Mouse (Mus musculus): ENCODE results near the gene Naa80. TPM values are rescaled to one million over a fixed set of nuclear protein-coding genes. Genes with fewer than 3 reads are reported as not detected.
A peak's percentile ranks its signal among the peaks of the same experiment; 100 is the strongest.

The Naa80 gene
- polyA plus RNA-seq, 1 experiment from 2014 or later, result 13.9 TPM

DNA sequence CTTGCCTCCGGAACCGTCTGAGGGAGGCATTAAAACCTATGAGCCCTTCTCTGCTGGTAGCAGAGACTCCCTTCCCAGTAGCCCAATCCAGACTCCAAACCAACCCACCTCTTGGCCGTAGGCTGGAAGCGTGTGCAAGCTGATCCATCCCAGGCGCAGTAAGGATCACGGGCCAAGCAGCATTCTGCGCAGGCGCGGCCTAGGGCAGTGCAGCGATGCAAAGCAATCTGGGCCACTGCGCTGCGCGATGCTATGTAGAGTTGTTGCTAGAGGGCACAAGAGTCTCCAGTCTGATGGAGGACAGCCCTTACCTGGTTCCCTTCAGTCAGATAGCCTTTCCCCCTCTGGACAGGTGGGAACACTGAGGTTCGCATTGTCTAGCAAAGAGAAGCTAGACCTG, 21.2 kb downstream of the Naa80 start:
- 57% methylated on average over 14 of the region's 14 CpGs for WGBS
- H3K27ac ChIP-seq (replicated peaks), result no peak overlapping the region

DNA sequence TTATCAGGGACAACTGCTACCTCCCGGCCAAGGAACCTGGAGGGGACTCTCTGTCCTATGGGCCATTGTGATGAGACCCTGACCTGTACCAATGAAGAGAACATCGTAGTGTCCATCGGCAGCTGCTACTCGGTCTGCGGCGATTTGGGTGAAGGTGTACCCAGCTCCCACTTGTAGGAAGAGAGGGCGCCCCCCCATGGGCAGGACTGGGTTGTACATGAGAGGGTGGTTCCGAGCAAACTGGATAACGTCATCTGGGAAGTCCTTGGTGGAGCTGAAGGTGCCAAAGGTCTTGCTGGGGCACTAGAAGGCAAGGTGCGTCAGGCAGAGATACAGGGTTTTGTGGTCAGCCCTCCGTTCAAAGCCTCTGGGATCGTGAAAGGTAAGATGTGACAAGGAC, 22.1 kb downstream of the Naa80 start:
- no peak for ATAC-seq (ENCODE audit: extremely low read depth, insufficient number of reproducible peaks, low FRiP score, low TSS enrichment)
- Histone ChIP-seq H3K9ac (no peak overlapping the region), H3K4me1 (peaks cover 54% of the 10 kb centered on the region), H3K36me3 (peaks cover 5% of the 10 kb centered on the region), H3K9me3 (no peaks in the 10 kb centered on the region), H3K27ac (replicated peaks) (no peak overlapping the region), H3K4me3 (no peak overlapping the region), H3K4me2 (no peak overlapping the region), H3K27me3 (replicated peaks) (peaks cover 45% of the 10 kb centered on the region)
- 73% methylated on average over 12 of the region's 12 CpGs for WGBS

More for the DNA sequence above, 21.2 kb downstream of the Naa80 start:
- Histone ChIP-seq H3K9ac (peak overlapping the region; percentile 37; the same call in 1 of the 2 replicates), H3K4me1 (peaks cover 49% of the 10 kb centered on the region), H3K4me2 (0 out of 2 replicates have a peak overlapping the region, but pooled peaks have one; percentile 4), H3K36me3 (peaks cover 12% of the 10 kb centered on the region), H3K4me3 (no peak overlapping the region), H3K27me3 (replicated peaks) (peaks cover 38% of the 10 kb centered on the region), H3K9me3 (no peaks in the 10 kb centered on the region)
- ATAC-seq (ENCODE audit: extremely low read depth, insufficient number of reproducible peaks, low FRiP score, low TSS enrichment), result no peak

DNA sequence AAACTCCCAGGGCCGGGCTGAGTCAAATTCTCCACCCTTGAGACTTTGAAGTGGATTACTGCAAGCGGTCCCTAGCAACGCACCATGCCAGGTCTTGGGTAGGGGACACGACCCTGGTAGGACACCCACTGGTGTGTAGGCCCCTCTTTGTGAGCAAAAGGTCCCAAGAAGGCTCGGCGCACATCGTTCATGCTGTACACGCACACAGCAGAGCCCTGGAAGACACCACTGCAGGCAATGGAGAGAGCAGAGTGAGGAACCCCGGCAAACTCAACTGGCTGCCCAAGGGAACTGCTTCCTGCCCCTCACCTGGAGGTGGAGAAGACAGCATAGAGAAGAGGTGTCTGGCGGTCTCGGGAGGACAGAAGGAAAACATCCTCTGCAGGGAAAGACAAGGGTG, 22.6 kb downstream of the Naa80 start:
- no peak overlapping the region for H3K4me3 ChIP-seq
- no peaks in the 10 kb centered on the region for H3K9me3 ChIP-seq
- H3K36me3 ChIP-seq, result peaks cover 5% of the 10 kb centered on the region; the same call in 1 of the 2 replicates
- no peak overlapping the region; the same call in 1 of the 2 replicates for H3K9ac ChIP-seq
- peaks cover 54% of the 10 kb centered on the region for H3K4me1 ChIP-seq
- no peak for ATAC-seq (ENCODE audit: extremely low read depth, insufficient number of reproducible peaks, low FRiP score, low TSS enrichment)
- peaks cover 50% of the 10 kb centered on the region for H3K27me3 ChIP-seq (replicated peaks)
- H3K27ac ChIP-seq (replicated peaks), result no peak overlapping the region
- 84% methylated on average over 11 of the region's 11 CpGs for WGBS
- no peak overlapping the region for H3K4me2 ChIP-seq

DNA sequence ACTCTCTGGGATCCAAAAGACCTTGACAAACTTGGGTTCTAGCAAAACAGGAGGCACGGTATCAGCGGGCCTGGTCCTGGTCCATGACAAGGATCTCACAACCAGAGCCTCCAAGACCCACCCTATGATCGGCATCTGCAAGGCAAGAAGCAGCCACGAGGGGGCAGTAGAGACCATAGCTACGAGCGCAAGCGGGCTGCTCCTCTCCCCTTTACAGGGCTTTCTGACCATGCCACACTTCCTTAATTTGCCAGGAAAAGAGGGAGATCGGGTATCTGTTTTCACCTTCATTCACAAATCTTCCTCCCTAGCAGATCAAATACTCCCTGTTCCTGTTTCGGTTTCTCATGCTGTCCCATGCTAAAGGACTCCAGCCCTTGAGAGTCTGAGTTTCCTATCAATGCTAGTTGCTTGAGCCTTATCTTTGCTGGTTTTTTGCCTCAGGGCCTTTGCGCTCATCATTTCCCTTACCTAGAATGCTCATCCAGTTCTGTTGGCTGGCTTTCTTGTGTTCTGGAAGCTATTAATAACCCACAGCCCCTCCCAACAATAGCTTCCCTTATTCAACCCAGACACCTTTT, 23.5 kb downstream of the Naa80 start:
- 4% methylated on average over 10 of the region's 10 CpGs for WGBS
- peak overlapping the region; percentile 24; the same call in 1 of the 2 replicates for H3K27ac ChIP-seq (replicated peaks)
- no peaks in the 10 kb centered on the region for H3K9me3 ChIP-seq
- H3K4me2 ChIP-seq, result peak overlapping the region; percentile 31
- H3K27me3 ChIP-seq (replicated peaks), result peaks cover 50% of the 10 kb centered on the region
- H3K9ac ChIP-seq, result peak overlapping the region; percentile 69
- H3K4me1 ChIP-seq, result peaks cover 54% of the 10 kb centered on the region
- H3K36me3 ChIP-seq, result peaks cover 5% of the 10 kb centered on the region; the same call in 1 of the 2 replicates
- no peak overlapping the region for H3K4me3 ChIP-seq
- no peak for ATAC-seq (ENCODE audit: extremely low read depth, insufficient number of reproducible peaks, low FRiP score, low TSS enrichment)

DNA sequence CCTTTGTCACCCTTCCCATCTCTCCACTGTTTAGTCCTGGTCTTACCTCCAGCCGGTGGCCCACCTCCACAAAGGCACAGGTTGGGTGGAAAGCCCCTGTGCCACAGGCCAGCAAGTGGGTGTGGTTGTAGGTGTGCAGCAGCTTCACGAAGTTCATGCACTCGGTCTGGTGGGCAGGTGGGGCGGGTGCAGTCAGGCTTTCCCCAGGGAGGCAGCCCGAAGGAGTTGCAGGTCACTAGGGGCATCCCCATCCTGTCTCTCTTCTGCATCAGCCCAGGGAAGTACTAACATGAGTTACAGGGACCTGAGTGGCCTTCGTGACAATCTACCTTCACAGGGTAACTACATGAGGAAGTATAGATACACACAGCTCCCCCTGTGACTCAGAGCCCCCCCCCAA, 24.6 kb downstream of the Naa80 start:
- Histone ChIP-seq H3K4me1 (peaks cover 55% of the 10 kb centered on the region), H3K9me3 (no peaks in the 10 kb centered on the region), H3K4me3 (no peak overlapping the region), H3K9ac (no peak overlapping the region), H3K36me3 (peaks cover 5% of the 10 kb centered on the region; the same call in 1 of the 2 replicates), H3K4me2 (no peak overlapping the region), H3K27me3 (replicated peaks) (peaks cover 50% of the 10 kb centered on the region), H3K27ac (replicated peaks) (no peak overlapping the region)
- WGBS, result 70% methylated on average over 6 of the region's 6 CpGs
- ATAC-seq (ENCODE audit: extremely low read depth, insufficient number of reproducible peaks, low FRiP score, low TSS enrichment), result no peak

DNA sequence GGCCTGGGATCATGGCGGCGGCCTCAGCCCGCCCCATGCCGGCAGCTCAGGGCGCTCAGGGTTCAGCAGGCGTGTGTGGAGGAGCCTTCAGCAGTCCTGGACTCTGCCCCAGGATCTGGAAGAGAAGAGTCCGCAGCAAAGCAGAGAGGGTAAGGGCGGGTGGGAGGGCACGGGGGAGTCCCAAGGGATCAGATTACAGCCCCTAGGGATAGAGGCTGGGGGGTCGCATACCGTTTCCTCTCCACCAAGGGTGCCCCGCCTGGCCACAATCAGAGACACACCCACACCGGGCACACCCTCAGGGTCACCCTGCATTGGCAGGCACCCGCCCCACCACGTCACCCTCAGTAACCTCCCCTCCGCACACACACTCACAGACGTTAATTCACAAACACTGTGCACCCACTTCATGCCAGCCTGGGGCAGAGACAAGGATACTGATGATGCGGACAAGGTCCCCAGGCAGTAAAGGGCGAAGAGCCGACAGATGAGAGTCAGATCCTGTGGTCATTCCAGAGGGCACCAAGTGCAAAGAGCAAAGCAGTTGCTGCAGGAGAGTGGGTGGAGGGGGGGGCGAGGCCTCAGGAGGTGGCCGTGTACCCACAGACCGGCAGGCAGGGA, 26.5 kb downstream of the Naa80 start:
- WGBS, result 34% methylated on average over 23 of the region's 23 CpGs
- ATAC-seq (ENCODE audit: extremely low read depth, insufficient number of reproducible peaks, low FRiP score, low TSS enrichment), result no peak
- peak overlapping the region; percentile 60 for H3K9ac ChIP-seq
- no peaks in the 10 kb centered on the region for H3K9me3 ChIP-seq
- H3K4me2 ChIP-seq, result peak overlapping the region; percentile 54
- peaks cover 31% of the 10 kb centered on the region for H3K27me3 ChIP-seq (replicated peaks)
- 0 out of 2 replicates have a peak overlapping the region, but pooled peaks have one; percentile 32 for H3K27ac ChIP-seq (replicated peaks)
- H3K36me3 ChIP-seq, result no peaks in the 10 kb centered on the region
- H3K4me1 ChIP-seq, result peaks cover 73% of the 10 kb centered on the region
- H3K4me3 ChIP-seq, result peak overlapping the region; percentile 6; the same call in 1 of the 2 replicates

DNA sequence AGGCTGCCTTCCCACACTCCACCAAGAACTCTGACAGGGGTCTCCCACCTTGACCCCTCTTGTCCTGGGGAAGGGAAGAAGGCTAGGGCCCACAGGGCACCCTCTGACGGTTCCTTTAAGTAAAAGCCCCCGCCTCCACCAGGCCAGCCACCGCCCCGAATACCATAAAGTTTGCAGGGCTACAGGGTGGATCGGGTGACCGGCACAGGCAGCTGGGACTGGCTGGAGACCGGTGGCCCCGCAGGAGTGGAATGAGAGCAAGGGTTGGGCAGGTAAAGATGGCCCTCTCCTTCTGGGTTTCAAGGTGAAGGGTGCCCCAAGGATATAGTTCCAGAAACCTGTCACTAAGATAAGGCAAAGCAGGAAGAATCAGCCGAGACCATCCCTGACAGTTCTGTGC, 27.9 kb downstream of the Naa80 start:
- Histone ChIP-seq H3K9ac (peak overlapping the region; percentile 76), H3K36me3 (no peaks in the 10 kb centered on the region), H3K9me3 (no peaks in the 10 kb centered on the region), H3K4me1 (peaks cover 87% of the 10 kb centered on the region), H3K27me3 (replicated peaks) (peaks cover 17% of the 10 kb centered on the region; the same call in 1 of the 2 replicates), H3K4me2 (peak overlapping the region; percentile 64), H3K4me3 (peak overlapping the region; percentile 45), H3K27ac (replicated peaks) (peak overlapping the region; percentile 71)
- 19% methylated on average over 9 of the region's 9 CpGs for WGBS
- ATAC-seq (ENCODE audit: extremely low read depth, insufficient number of reproducible peaks, low FRiP score, low TSS enrichment), result no peak

DNA sequence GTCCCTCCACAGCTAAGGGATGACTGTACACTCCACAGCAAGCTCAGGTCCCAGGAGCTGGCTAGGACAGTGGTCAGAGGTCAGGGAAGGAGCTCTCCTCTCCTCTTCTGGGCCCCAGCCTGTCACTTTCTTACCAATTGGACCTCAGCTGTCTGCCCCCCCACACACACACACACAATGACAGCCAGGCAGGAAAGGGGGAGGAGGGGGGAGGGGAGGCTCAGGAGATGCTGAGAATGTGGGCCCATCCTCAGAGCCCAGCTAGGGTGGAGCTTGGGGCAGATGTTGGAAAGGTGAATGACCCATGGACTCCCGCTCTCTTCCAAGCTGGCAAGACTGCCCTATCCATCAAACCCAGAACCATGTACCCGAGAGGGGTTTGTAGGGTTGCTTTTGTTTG, 28.3 kb downstream of the Naa80 start:
- H3K4me1 ChIP-seq, result peaks cover 89% of the 10 kb centered on the region
- WGBS, result 72% methylated on average over 2 of the region's 2 CpGs
- peak overlapping the region; percentile 64 for H3K4me2 ChIP-seq
- H3K9me3 ChIP-seq, result no peaks in the 10 kb centered on the region
- no peak for ATAC-seq (ENCODE audit: extremely low read depth, insufficient number of reproducible peaks, low FRiP score, low TSS enrichment)
- H3K9ac ChIP-seq, result peak overlapping the region; percentile 76
- H3K27me3 ChIP-seq (replicated peaks), result peaks cover 15% of the 10 kb centered on the region; the same call in 1 of the 2 replicates
- peak overlapping the region; percentile 71 for H3K27ac ChIP-seq (replicated peaks)
- peak overlapping the region; percentile 45 for H3K4me3 ChIP-seq
- H3K36me3 ChIP-seq, result no peaks in the 10 kb centered on the region

DNA sequence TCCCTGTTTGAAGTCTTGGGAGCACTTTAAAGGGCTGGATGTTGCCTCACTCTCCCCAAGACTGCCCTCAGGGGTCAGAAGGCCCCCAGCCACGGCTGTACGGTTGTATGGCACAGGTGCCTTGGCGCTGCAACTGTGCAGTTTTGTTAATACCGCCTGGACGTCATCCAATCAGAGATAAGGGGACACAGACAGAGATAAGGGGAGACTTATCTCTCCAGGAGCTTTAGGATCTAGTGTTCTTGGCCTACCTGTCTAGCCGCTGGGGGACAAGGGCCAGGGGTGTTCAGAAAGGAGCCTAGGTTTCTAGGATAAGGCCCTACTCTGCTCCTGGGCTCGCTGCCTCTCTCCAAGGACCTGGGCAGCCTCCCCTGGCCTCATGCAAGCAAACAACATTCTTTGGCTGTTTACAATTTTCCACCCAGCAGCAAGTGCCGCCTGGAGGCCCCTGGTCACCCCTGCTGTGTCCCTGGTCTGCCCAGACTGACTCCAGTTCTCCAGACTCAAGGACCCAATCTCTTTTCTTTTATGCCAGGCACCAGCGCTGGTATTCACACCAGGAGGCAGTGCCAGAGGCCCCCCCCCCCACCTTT, 29.1 kb downstream of the Naa80 start:
- H3K9ac ChIP-seq, result peak overlapping the region; percentile 76

DNA sequence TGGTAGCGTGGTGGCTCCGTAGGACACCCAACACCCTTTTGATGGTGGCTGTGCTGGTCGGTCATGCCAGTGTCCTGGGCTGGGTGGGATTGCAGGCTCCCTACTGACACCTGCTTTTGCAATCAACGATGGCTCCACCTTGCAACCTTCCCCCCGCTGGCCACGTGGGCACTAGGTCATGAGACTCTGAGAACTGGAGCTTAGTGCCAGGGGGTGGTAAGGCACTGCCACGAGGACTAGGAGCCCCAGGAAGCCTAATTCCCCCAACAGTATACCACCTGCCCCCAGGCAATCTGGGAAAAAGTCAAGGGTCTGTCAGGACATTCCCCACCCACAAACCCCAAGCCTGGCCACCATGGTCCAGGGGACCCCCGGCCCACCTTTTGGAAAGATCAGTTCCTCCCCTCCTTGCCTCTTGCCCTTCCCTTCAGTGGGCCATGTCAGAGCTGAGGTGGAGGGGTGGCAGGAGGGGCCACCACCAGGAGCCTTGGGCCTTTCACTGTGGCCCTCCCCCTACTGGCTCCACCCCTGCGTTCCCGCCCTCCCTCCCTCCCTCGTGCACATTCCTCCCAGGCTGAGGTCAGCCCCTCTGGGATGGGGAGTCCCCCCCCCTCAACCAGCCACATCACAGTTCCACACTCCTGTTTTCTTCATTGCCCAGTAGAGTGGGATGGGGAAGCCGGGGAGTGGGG, 30.2 kb downstream of the Naa80 start, which contains the start of gene Sema3b:
Gene Sema3b (minus strand): TSS at position 489 of the 692 bp plus-strand sequence.
- Histone ChIP-seq H3K4me1 (peaks cover 93% of the 10 kb centered on the region), H3K27me3 (replicated peaks) (peaks cover 15% of the 10 kb centered on the region; the same call in 1 of the 2 replicates), H3K4me2 (peak within 1 kb of the TSS; percentile 64), H3K4me3 (peak within 1 kb of the TSS; percentile 8; the same call in 1 of the 2 replicates), H3K9me3 (no peaks in the 10 kb centered on the region), H3K36me3 (peaks cover 5% of the 10 kb centered on the region), H3K9ac (peak within 1 kb of the TSS; percentile 76), H3K27ac (replicated peaks) (peak within 1 kb of the TSS; percentile 71)
- ATAC-seq (ENCODE audit: extremely low read depth, insufficient number of reproducible peaks, low FRiP score, low TSS enrichment), result no peak
- 52% methylated on average over 11 of the region's 12 CpGs for WGBS

More for the DNA sequence above, 29.1 kb downstream of the Naa80 start:
- peak overlapping the region; percentile 64 for H3K4me2 ChIP-seq
- H3K9me3 ChIP-seq, result no peaks in the 10 kb centered on the region
- H3K27me3 ChIP-seq (replicated peaks), result peaks cover 15% of the 10 kb centered on the region; the same call in 1 of the 2 replicates
- H3K27ac ChIP-seq (replicated peaks), result peak overlapping the region; percentile 71
- WGBS, result 30% methylated on average over 9 of the region's 9 CpGs
- peaks cover 85% of the 10 kb centered on the region for H3K4me1 ChIP-seq
- no peaks in the 10 kb centered on the region for H3K36me3 ChIP-seq
- ATAC-seq (ENCODE audit: extremely low read depth, insufficient number of reproducible peaks, low FRiP score, low TSS enrichment), result no peak
- peak overlapping the region; percentile 45 for H3K4me3 ChIP-seq

DNA sequence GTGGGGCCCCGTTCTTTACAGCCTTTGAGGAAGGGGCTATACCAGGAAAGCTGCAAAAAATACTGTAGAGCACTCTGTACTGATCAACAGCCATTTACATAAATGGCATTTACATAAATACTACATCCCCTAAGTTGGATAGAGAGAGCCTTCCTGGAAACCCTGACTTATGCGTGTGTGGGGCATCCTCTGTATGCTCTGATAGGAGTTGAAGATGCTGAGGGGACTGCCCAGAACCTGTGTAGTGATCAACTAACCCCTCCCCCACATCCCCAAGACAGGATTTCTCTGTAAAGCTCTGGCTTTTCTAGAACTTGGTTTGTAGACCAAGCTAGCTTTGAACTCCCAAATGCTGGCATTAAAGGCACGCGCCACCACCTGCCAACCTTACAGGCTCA, 30.7 kb downstream of the Naa80 start:
- H3K9me3 ChIP-seq, result no peaks in the 10 kb centered on the region
- 69% methylated on average over 4 of the region's 4 CpGs for WGBS
- peaks cover 92% of the 10 kb centered on the region for H3K4me1 ChIP-seq
- peak overlapping the region; percentile 71 for H3K27ac ChIP-seq (replicated peaks)
- H3K4me3 ChIP-seq, result no peak overlapping the region
- peak overlapping the region; percentile 64; the same call in 1 of the 2 replicates for H3K4me2 ChIP-seq
- H3K36me3 ChIP-seq, result peaks cover 10% of the 10 kb centered on the region
- ATAC-seq (ENCODE audit: extremely low read depth, insufficient number of reproducible peaks, low FRiP score, low TSS enrichment), result no peak
- H3K27me3 ChIP-seq (replicated peaks), result peaks cover 15% of the 10 kb centered on the region; the same call in 1 of the 2 replicates
- H3K9ac ChIP-seq, result peak overlapping the region; percentile 67; the same call in 1 of the 2 replicates

Measured in heart, embryonic 13.5 days (tissue).